Mouse (Mus musculus): ENCODE results near the gene Mrps33.

DNA sequence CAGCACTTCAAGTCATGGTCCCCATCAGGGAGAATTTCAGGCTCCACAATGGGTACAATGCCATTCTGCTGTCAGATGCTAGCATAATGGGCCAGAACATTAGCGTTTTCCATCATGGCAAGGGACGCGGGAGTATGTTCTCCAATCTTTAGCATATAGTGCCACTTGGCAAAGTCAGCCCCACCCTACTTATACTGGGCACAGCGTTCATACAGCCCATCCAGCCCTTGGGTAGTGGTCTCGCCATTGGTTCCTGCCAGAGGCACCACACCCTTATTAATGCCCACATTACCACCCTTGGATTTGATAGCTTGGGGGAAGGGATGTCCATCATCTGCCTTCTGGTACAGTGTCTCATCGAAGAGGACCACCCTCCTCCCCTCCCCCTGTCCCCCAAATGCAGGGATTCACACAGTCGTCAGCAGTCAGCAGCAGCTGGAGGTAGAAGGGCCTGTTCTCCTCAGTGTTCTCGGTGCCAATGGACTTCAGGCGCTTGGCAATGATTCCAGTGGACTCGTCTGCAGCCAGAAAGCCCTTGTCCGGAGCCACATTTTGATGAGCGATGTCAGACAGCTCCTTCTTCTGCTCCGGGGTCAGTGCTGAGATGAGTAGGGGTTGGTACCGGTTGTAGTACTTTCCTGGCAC, 33.0 kb upstream of the Mrps33 start:
- TF ChIP-seq GATA1 (IDR thresholded peaks at IDR 0.05; ENCODE audit: borderline replicate concordance, low read length) (no peak), FLI1 (IDR thresholded peaks at IDR 0.05; ENCODE audit: low read length) (no peak)
